12 mouse cellular contexts compared by ENCODE assay signal in the genomic region with DNA sequence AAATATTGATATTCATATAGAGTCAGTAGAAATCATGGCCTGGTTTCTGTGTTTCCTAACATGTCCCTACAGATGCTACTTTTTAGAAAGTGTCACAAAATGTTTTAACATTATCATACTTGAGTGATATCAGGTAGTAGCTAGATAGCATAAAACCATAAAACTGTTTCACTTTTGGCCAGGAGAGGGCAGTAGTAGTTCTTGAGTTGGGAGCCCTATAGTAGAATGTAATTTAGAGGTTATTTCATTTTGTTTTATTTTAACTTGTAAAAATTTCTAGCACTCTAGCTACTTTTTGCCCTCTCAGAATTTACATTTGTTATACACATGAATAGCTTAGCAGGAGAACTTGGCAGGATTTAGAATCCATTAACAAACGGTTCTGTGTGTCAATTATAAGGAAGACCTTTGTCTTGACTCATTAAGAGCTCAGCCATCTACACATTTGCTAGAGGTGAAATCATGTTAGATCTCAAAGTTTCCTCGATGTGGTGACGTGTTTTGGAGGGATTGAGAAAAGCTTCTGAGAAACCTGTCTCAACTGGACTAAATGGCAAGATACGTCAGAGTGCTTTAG.
DNase-seq lines count a peak whose midpoint lies in the region; ATAC-seq and TF ChIP-seq lines count a peak whose summit lies in the region.
"Had no signal": no experiment of that assay in that cellular context is flagged by ENCODE, and none has a peak within 500 bp of the region (broad histone marks: within the 10 kb centered on the region; RNA-seq: fewer than 3 reads in every experiment).

No protein-coding gene starts in this region.

- no peak overlapping the region for H3K9ac ChIP-seq in embryonic facial prominence, embryonic 11.5 days (replicated peaks; ENCODE audit: low read length)
- no peak overlapping the region for H3K9ac ChIP-seq in limb, embryonic 14.5 days (ENCODE audit: low read depth, low read length, severe bottlenecking)
- H3K9ac ChIP-seq: embryonic facial prominence, embryonic 13.5 days; limb, embryonic 13.5 days had no signal

- ATAC-seq in embryonic facial prominence, embryonic 11.5 days (replicated peaks; ENCODE audit: insufficient number of reproducible peaks, low FRiP score, low TSS enrichment, low read depth) = no peak
- ATAC-seq in limb, embryonic 14.5 days (ENCODE audit: low FRiP score, low read depth) = no peak
- ATAC-seq: intestine, embryonic 16.5 days; midbrain, embryonic 16.5 days had no signal

- no peaks in the 10 kb centered on the region for H3K36me3 ChIP-seq in embryonic facial prominence, embryonic 11.5 days (replicated peaks; ENCODE audit: control insufficient read depth, insufficient read depth, low read depth, low read length)
- no peaks in the 10 kb centered on the region for H3K36me3 ChIP-seq in embryonic facial prominence, embryonic 10.5 days (replicated peaks)
- H3K36me3 ChIP-seq in limb, embryonic 14.5 days (ENCODE audit: control insufficient read depth, insufficient read depth, low read length) = no peaks in the 10 kb centered on the region
- H3K36me3 ChIP-seq in limb, embryonic 10.5 days = no peaks in the 10 kb centered on the region
- H3K36me3 ChIP-seq: embryonic facial prominence, embryonic 13.5 days; limb, embryonic 13.5 days had no signal

- no peak for TF ChIP-seq POLR2A in limb, embryonic 14.5 days (IDR thresholded peaks at IDR 0.05; ENCODE audit: borderline replicate concordance, extremely low read depth, insufficient read depth, insufficient read length)

- WGBS in embryonic facial prominence, embryonic 11.5 days = 54% methylated on average over 4 of the region's 4 CpGs
- WGBS in embryonic facial prominence, embryonic 10.5 days = 57% methylated on average over 4 of the region's 4 CpGs
- WGBS in limb, embryonic 14.5 days = 49% methylated on average over 4 of the region's 4 CpGs
- 63% methylated on average over 4 of the region's 4 CpGs for WGBS in limb, embryonic 10.5 days

- no peaks in the 10 kb centered on the region for H3K9me3 ChIP-seq in embryonic facial prominence, embryonic 11.5 days (replicated peaks; ENCODE audit: control insufficient read depth, low read length)
- no peaks in the 10 kb centered on the region for H3K9me3 ChIP-seq in embryonic facial prominence, embryonic 10.5 days
- no peaks in the 10 kb centered on the region for H3K9me3 ChIP-seq in limb, embryonic 14.5 days (ENCODE audit: control insufficient read depth, low read length)
- H3K9me3 ChIP-seq in limb, embryonic 10.5 days (replicated peaks) = no peaks in the 10 kb centered on the region
- H3K9me3 ChIP-seq: embryonic facial prominence, embryonic 13.5 days; limb, embryonic 13.5 days had no signal

- H3K27ac ChIP-seq in embryonic facial prominence, embryonic 11.5 days (replicated peaks; ENCODE audit: low read depth, low read length) = no peak overlapping the region
- H3K27ac ChIP-seq in embryonic facial prominence, embryonic 10.5 days (replicated peaks) = no peak overlapping the region
- H3K27ac ChIP-seq in limb, embryonic 14.5 days (replicated peaks; ENCODE audit: low read depth, low read length) = no peak overlapping the region
- H3K27ac ChIP-seq in limb, embryonic 10.5 days = no peak overlapping the region
- H3K27ac ChIP-seq: embryonic facial prominence, embryonic 13.5 days; limb, embryonic 13.5 days had no signal

- H3K27me3 ChIP-seq in embryonic facial prominence, embryonic 11.5 days (ENCODE audit: control insufficient read depth, insufficient read depth, low read length) = no peaks in the 10 kb centered on the region
- no peaks in the 10 kb centered on the region for H3K27me3 ChIP-seq in embryonic facial prominence, embryonic 10.5 days (replicated peaks; ENCODE audit: low read depth, poor library complexity, severe bottlenecking)
- no peaks in the 10 kb centered on the region for H3K27me3 ChIP-seq in limb, embryonic 14.5 days (ENCODE audit: control insufficient read depth, insufficient read depth, low read length)
- no peaks in the 10 kb centered on the region for H3K27me3 ChIP-seq in limb, embryonic 10.5 days (ENCODE audit: low read depth, poor library complexity, severe bottlenecking)
- H3K27me3 ChIP-seq: embryonic facial prominence, embryonic 13.5 days; limb, embryonic 13.5 days had no signal

- intact Hi-C loops in left cerebral cortex, postnatal 25 days (cut with DNase I) = loop anchor here (5.0 to 10.0 kb wide), 2 partner anchors 1080 to 1317 kb away; a partner anchor contains a TSS

- no peak overlapping the region for H3K4me3 ChIP-seq in embryonic facial prominence, embryonic 11.5 days (ENCODE audit: low read depth, low read length)
- no peak overlapping the region for H3K4me3 ChIP-seq in embryonic facial prominence, embryonic 10.5 days
- H3K4me3 ChIP-seq in limb, embryonic 14.5 days (replicated peaks; ENCODE audit: low read length) = no peak overlapping the region
- H3K4me3 ChIP-seq in limb, embryonic 10.5 days = no peak overlapping the region
- H3K4me3 ChIP-seq: embryonic facial prominence, embryonic 13.5 days; limb, embryonic 13.5 days had no signal

- no peak overlapping the region for H3K4me2 ChIP-seq in embryonic facial prominence, embryonic 11.5 days (ENCODE audit: low read depth, low read length)
- H3K4me2 ChIP-seq in limb, embryonic 14.5 days (replicated peaks; ENCODE audit: low read depth, low read length, severe bottlenecking) = no peak overlapping the region
- H3K4me2 ChIP-seq: embryonic facial prominence, embryonic 13.5 days; limb, embryonic 13.5 days had no signal

- no peaks in the 10 kb centered on the region for H3K4me1 ChIP-seq in embryonic facial prominence, embryonic 11.5 days (ENCODE audit: control insufficient read depth, insufficient read depth, low read length)
- no peaks in the 10 kb centered on the region for H3K4me1 ChIP-seq in embryonic facial prominence, embryonic 10.5 days
- H3K4me1 ChIP-seq in limb, embryonic 14.5 days (ENCODE audit: control insufficient read depth, insufficient read depth, low read length) = no peaks in the 10 kb centered on the region
- H3K4me1 ChIP-seq in limb, embryonic 10.5 days = no peaks in the 10 kb centered on the region
- H3K4me1 ChIP-seq: embryonic facial prominence, embryonic 13.5 days; limb, embryonic 13.5 days had no signal

- peak; percentile 50 for DNase-seq in embryonic facial prominence, embryonic 11.5 days (ENCODE audit: low spot score)
- no peak for DNase-seq in embryonic facial prominence, embryonic 10.5 days (ENCODE audit: low spot score)
- peak; percentile 8 for DNase-seq in limb, embryonic 14.5 days (ENCODE audit: low spot score)
- no peak for DNase-seq in limb, embryonic 10.5 days (ENCODE audit: low spot score)
- DNase-seq in ZHBTc4 (ENCODE audit: low read depth, low spot score) = peak; percentile 10
- peak; percentile 21 to 43 for DNase-seq in left cerebral cortex, postnatal 25 days (ENCODE audit: low spot score in 2 of 2)
- no peak for DNase-seq in thymus, postnatal 14 days
- no peak for DNase-seq in adrenal gland, adult 18-20 months (ENCODE audit: low spot score in 2 of 2)

Comparison
In these comparisons a context has a peak if more than half of its experiments do, and no peak if none do; other contexts are left out.
1. DNase-seq: peak in embryonic facial prominence, embryonic 11.5 days (single experiment), limb, embryonic 14.5 days (single experiment), ZHBTc4 (single experiment) and left cerebral cortex, postnatal 25 days (2 of 2); none in embryonic facial prominence, embryonic 10.5 days (single experiment), limb, embryonic 10.5 days (single experiment), thymus, postnatal 14 days (single experiment) and adrenal gland, adult 18-20 months (0 of 2).